Mouse (Mus musculus) erythroblast, embryonic 14.5 days (primary cell): ENCODE results near the gene G530012D18Rik. TPM values are rescaled to one million over a fixed set of nuclear protein-coding genes. Genes with fewer than 3 reads are reported as not detected.
"Not testable (repeated sequence)": the region's sequence is repeated elsewhere in the genome, so short reads cannot be mapped to it uniquely, and the experiment has no call there.

Source experiments
- H3K27me3 ChIP-seq: 2 replicates; pipeline ENCODE4 v1.6.1; 2012; ENCODE audit warnings: inconsistent platforms; ENCODE audit not compliant: control insufficient read depth
- H3K36me3 ChIP-seq: 2 replicates; pipeline ENCODE4 v1.6.1; 2012; ENCODE audit warnings: mild to moderate bottlenecking, inconsistent platforms; ENCODE audit not compliant: control insufficient read depth
- H3K4me1 ChIP-seq: 2 replicates; pipeline ENCODE4 v1.6.1; 2012; ENCODE audit warnings: inconsistent platforms; ENCODE audit not compliant: control insufficient read depth
- H3K4me3 ChIP-seq: replicated peaks from 2 replicates; pipeline ENCODE3; 2012; ENCODE audit warnings: moderate library complexity, mild to moderate bottlenecking, inconsistent platforms
- H3K9me3 ChIP-seq: 2 replicates; pipeline ENCODE4 v1.6.1; 2012; ENCODE audit warnings: low read length, inconsistent platforms, mixed read lengths; ENCODE audit not compliant: control insufficient read depth
- polyA plus RNA-seq: library from polyadenylated mRNA; stranded (reverse); fragments of >175 nt; gene quantifications from 2 replicates; pipeline ENCODE4 v1.2.3, GENCODE M21; 2012

G530012D18Rik gene
- polyA plus RNA-seq: not detected in 2 replicates

- H3K4me1 ChIP-seq, H3K9me3 ChIP-seq, H3K27me3 ChIP-seq, H3K36me3 ChIP-seq, H3K4me3 ChIP-seq: not testable (repeated sequence)
Observed at GRCm38 (mm10) chr1:85575376-85575775, at the start of gene G530012D18Rik. G530012D18Rik (plus strand) TSS chr1:85575676.

DNA sequence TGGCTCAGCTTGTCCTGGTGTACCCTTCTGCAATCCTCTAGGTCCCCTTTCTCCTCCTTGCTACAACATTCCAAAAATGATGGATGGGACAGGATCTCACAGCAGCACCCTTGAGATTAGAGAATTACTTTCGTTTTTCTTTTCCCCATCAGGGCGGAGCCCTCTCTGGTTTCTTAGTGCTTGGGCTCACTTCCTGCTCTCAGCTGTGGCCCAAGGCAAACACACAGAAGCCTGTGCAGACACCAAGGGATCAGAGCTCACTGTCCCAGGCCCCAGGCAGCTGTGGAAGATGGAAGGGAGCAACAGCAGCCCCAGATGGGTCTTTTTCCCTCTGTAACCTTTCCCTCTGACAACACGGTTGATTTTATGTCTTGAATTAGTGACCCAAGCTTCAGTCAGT, 49.1 kb upstream of the G530012D18Rik start:
- H3K4me3 ChIP-seq, H3K27me3 ChIP-seq, H3K4me1 ChIP-seq, H3K36me3 ChIP-seq, H3K9me3 ChIP-seq: not testable (repeated sequence)

- H3K4me3 ChIP-seq, H3K36me3 ChIP-seq: not testable (repeated sequence)
Observed at GRCm38 (mm10) chr1:85528451-85529110, 46.9 kb upstream of the G530012D18Rik start.

DNA sequence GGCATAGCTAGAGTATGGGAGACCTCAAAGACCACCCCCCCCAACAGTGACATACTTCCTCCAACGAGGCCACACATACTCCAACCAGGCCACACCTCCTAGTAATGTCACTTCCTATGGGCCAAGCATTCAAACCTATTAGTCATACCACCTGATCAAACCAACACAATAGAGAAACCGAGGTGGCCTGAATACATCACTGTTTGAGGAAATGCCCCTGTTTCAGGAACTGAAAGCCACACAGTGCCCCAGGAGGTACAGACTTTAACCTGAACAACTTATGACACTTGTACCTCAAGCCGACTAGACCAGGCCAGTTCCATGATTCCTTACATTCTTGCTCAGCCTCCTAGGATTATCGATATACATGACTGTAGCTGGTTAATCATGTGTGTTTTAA, 31.7 kb upstream of the G530012D18Rik start:
- not testable (repeated sequence) for H3K4me1 ChIP-seq, H3K36me3 ChIP-seq, H3K9me3 ChIP-seq, H3K27me3 ChIP-seq, H3K4me3 ChIP-seq

More at GRCm38 (mm10) chr1:85528451-85529110, 46.9 kb upstream of the G530012D18Rik start:
- not testable (repeated sequence) for H3K4me1 ChIP-seq, H3K9me3 ChIP-seq, H3K27me3 ChIP-seq

DNA sequence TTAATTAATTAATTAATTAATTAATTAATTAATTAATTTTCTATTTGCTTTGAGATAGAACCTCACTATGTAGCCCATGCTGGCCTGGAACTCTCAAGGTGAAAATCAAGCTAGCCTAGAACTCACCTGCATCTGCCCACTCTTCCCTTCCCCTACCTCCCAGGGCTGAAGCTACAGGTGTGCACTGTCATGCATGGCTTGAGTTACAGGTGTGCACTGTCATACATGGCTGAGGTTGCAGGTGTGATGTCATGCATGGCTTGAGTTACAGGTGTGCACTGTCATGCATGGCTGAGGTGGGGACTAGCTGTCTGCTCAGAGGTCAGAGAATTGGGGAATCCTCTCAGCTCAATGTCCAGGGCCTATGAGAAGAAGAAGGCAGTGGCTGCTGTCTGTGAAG, 29.0 kb upstream of the G530012D18Rik start:
- not testable (repeated sequence) for H3K9me3 ChIP-seq, H3K4me3 ChIP-seq, H3K27me3 ChIP-seq

DNA sequence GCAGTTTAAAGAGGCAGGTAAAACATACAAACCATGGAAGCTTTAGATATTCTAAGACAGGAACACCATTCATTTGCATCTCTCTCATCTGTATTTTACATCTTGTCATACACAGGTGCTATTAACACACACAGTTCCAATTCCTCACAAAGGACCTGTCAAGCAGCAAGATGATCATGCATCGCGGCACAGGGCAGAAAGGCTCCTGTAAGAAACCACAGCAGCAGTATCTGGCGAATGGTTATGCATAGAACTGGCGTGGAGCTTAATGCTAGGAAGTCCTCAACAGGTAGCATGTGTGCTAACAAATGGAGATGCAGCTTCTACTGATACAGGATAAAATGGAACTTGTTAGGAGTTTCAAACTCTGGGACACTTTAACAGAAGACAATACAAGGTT, 20.2 kb upstream of the G530012D18Rik start:
- not testable (repeated sequence) for H3K27me3 ChIP-seq, H3K36me3 ChIP-seq, H3K9me3 ChIP-seq, H3K4me1 ChIP-seq, H3K4me3 ChIP-seq

More for the DNA sequence above, 29.0 kb upstream of the G530012D18Rik start:
- H3K4me1 ChIP-seq, H3K36me3 ChIP-seq: not testable (repeated sequence)

DNA sequence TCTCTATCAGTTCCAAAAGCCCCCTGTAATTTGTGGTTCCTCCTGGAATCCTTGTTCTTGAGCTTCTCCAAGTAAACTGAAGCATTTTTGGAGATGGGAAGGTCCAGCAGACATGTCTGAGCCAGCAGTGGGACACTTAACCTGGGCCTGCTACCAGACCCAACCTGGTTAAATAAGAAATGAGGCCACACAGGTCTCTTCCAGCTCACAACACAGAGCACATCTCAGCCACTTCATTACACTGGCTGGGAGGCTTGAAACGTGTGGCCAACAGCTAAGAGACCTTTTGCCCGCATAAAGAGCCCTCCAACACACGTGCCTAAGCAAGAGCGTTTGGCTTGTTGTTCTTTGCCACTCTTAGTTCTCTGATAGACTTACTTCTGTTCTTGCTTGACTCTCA, 1.9 kb upstream of the G530012D18Rik start:
- H3K4me3 ChIP-seq, H3K9me3 ChIP-seq, H3K27me3 ChIP-seq, H3K4me1 ChIP-seq, H3K36me3 ChIP-seq: not testable (repeated sequence)

DNA sequence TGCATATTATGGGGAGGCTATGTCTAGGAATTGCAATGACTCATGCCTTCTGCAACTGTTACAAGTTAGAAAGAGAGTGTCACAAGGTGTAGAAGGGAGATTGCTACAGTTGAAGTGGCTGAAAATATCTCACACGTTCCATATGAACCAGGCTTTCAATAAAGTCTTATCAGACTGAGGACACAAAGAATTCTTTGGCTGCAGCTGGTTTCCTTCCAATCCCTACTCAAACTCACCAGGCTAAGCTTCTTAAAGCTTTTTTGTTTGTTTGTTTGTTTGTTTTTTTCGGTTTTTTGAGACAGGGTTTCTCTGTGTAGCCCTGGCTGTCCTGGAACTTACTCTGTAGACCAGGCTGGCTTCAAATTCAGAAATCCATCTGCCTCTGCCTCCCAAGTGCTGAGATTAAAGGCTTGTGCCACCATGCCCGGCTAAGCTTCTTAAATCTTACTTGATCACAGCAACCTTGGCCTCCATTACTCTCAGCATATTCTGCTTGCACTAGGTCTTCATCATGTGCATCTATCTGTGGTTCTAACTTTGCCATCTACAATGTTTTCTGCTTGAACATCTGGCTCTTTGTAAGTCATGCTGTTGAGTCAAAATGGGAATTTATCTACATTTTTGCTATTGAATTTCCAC, 3.0 kb downstream of the G530012D18Rik start:
- H3K27me3 ChIP-seq, H3K36me3 ChIP-seq: not testable (repeated sequence)

GRCm38 (mm10) chr1:85579199-85580147, 4.0 kb downstream of the G530012D18Rik start:
- H3K9me3 ChIP-seq, H3K4me3 ChIP-seq, H3K4me1 ChIP-seq, H3K36me3 ChIP-seq, H3K27me3 ChIP-seq: not testable (repeated sequence)

More for the DNA sequence above, 3.0 kb downstream of the G530012D18Rik start:
- not testable (repeated sequence) for H3K9me3 ChIP-seq, H3K4me3 ChIP-seq, H3K4me1 ChIP-seq

DNA sequence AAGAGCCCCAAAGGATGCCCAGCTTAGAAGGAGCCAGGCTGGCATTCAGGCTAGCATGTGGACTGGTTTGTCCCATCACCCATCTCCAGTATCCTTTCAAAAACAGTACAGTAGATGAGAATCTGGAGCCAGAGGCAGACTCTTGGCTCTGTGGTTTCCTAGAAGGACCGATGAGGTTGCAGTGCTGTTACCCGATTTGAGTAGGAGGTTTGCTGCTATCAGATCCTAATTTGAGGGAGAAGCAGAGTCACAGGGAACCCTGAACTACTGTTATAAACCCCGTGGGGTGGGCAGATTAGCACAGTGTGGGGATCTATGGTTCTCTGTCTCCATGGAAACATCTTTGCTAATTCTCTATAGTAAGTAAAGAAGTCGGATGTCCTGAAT, 4.7 kb downstream of the G530012D18Rik start:
- not testable (repeated sequence) for H3K9me3 ChIP-seq, H3K36me3 ChIP-seq, H3K27me3 ChIP-seq, H3K4me3 ChIP-seq, H3K4me1 ChIP-seq

- not testable (repeated sequence) for H3K4me3 ChIP-seq, H3K36me3 ChIP-seq, H3K4me1 ChIP-seq, H3K27me3 ChIP-seq, H3K9me3 ChIP-seq
Observed at GRCm38 (mm10) chr1:85580578-85580977, 5.1 kb downstream of the G530012D18Rik start.

GRCm38 (mm10) chr1:85581518-85581917, 6.0 kb downstream of the G530012D18Rik start:
- H3K4me1 ChIP-seq, H3K27me3 ChIP-seq, H3K9me3 ChIP-seq, H3K36me3 ChIP-seq, H3K4me3 ChIP-seq: not testable (repeated sequence)

DNA sequence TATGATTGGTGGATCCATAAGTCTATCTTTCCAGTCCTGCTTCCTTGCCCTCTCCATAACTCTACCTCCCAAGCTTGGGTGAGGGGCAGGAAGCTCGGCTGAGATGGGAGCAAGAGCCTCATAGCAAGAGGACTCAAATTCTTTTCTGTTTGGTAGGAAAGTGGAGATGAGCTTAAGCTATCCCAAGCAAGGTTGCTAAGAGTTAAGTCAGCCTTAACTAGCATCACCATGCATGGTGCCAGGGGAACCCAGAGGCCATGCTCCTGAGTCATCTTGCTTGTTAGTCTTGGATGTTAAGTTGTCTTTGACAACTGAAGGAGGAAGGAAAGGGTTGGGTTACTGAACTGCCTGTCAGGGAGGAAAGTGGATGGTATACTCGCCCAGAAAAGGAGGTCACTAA, 13.2 kb downstream of the G530012D18Rik start:
- H3K36me3 ChIP-seq, H3K4me1 ChIP-seq, H3K27me3 ChIP-seq, H3K9me3 ChIP-seq, H3K4me3 ChIP-seq: not testable (repeated sequence)

DNA sequence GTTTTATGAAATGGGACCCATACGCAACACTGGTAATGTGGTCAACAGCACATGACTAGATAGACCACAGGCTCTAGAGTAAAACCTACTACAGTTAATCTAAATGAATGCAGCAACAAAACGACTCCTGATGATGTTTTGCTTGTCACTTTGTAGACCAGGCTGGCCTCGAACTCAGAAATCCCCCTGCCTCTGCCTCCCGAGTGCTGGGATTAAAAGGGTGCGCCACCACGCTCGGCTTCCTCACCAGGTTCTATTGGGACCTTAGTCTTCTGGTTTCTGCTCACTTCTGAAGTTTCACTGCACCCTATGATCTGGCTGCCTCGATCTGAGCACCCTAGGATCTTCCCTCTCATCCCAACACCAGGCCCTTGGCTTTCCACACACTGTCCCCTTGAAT, 17.1 kb downstream of the G530012D18Rik start:
- not testable (repeated sequence) for H3K4me1 ChIP-seq, H3K9me3 ChIP-seq, H3K36me3 ChIP-seq, H3K4me3 ChIP-seq, H3K27me3 ChIP-seq
